Mouse (Mus musculus) heart, postnatal 0 days (tissue): ENCODE data around the gene Rab26. TPM values are rescaled to one million over a fixed set of nuclear protein-coding genes. Genes with fewer than 3 reads are reported as not detected.

Experiments
- ATAC-seq: fragments of 200-750 bp; cut with Nextera tagmentation; 2 replicates; pipeline ENCODE4 v1.8.0; 2017; ENCODE audit warnings: low read depth, moderate number of reproducible peaks, moderate library complexity; ENCODE audit not compliant: insufficient read depth
- DNase-seq: peaks from one replicate; pipeline ENCODE4 v3.0.0-alpha.2; 2016; ENCODE audit warnings: low spot score
- H3K27ac ChIP-seq: fragments of 300-500 bp; sonication (generic); 2 replicates; pipeline ENCODE4 v1.5.1; 2014; ENCODE audit warnings: low read depth, mild to moderate bottlenecking
- H3K27me3 ChIP-seq: fragments of 300-500 bp; sonication (generic); 2 replicates; pipeline ENCODE4 v1.6.1; 2014; ENCODE audit warnings: low read length, mixed read lengths; ENCODE audit not compliant: control insufficient read depth, insufficient read depth
- H3K36me3 ChIP-seq: fragments of 300-500 bp; sonication (generic); replicated peaks from 2 replicates; pipeline ENCODE4 v1.6.1; 2014; ENCODE audit warnings: low read length, mixed read lengths; ENCODE audit not compliant: control insufficient read depth, insufficient read depth
- H3K4me1 ChIP-seq: fragments of 300-500 bp; sonication (generic); 2 replicates; pipeline ENCODE4 v1.6.1; 2014; ENCODE audit warnings: antibody characterized with exemption; ENCODE audit not compliant: control insufficient read depth, insufficient read depth
- H3K4me2 ChIP-seq: fragments of 300-500 bp; sonication (generic); 2 replicates; pipeline ENCODE4 v1.6.1; 2014; ENCODE audit warnings: low read depth, mild to moderate bottlenecking, low read length, moderate library complexity
- H3K4me3 ChIP-seq: fragments of 300-500 bp; sonication (generic); 2 replicates; pipeline ENCODE4 v1.5.1; 2014; ENCODE audit warnings: low read depth, low read length
- H3K9ac ChIP-seq: fragments of 300-500 bp; sonication (generic); replicated peaks from 2 replicates; pipeline ENCODE4 v1.6.1; 2014; ENCODE audit warnings: low read depth, low read length, mixed read lengths
- H3K9me3 ChIP-seq: fragments of 300-500 bp; sonication (generic); replicated peaks from 2 replicates; pipeline ENCODE4 v1.6.1; 2016; ENCODE audit warnings: low read length; ENCODE audit not compliant: control insufficient read depth
- CTCF ChIP-seq: IDR thresholded peaks from 2 replicates; pipeline ENCODE4 v1.5.1; 2016; ENCODE audit warnings: antibody characterized with exemption, control low read depth, low read depth
- EP300 ChIP-seq: IDR thresholded peaks from 2 replicates; pipeline ENCODE4 v1.6.1; 2016; ENCODE audit warnings: antibody characterized with exemption, low read depth
- WGBS: fragments of 180-500 bp; shearing (Covaris S2); extraction: QIAGEN DNeasy Blood & Tissue Kit; methylation state at CpG from one replicate; pipeline ENCODE4 v1.1.7; 2014; 5-methylcytosine and 5-hydroxymethylcytosine counted together
- polyA plus RNA-seq: library from polyadenylated mRNA; unstranded; fragments of >200 nt; fragmentation: Nextera tagmentation; extraction: Ambion mirVana; gene quantifications from 2 replicates; pipeline ENCODE4 v1.2.1, GENCODE M21; 2015
- total RNA-seq: library from RNA; depleted of rRNA; stranded (reverse); fragments of >200 nt; gene quantifications from 2 replicates; pipeline ENCODE4 v1.2.3, GENCODE M21; 2014; ENCODE audit warnings: low replicate concordance

Rab26 gene
- total and polyA plus RNA-seq, 2 experiments from 2014 or later = 0.46 TPM; not detected in 1

DNA sequence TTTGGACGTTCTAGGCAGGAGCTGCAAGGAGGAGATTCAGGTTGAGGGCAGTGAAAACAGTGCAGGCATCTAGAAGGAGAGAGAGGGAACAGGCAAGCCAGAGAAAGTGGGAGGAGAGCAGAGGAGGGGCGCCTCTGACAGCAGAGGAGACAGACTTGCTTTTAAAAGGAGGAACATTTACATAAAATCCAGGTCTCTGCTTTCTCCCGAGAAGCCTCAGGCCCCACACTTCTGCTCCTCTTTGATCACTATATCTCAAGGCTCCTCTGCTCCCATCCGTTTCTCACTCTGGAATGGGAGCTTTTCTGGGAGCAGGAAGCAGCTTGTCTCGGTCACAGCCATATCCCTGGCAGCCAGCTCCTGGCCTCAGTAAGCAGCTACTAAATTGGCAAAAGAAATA, 1.3 kb upstream of the Rab26 start:
- Histone ChIP-seq H3K9me3 (no peaks in the 10 kb centered on the region), H3K4me2 (no peak overlapping the region), H3K4me3 (no peak overlapping the region), H3K27me3 (no peaks in the 10 kb centered on the region), H3K9ac (no peak overlapping the region), H3K36me3 (0 out of 2 replicates have a peak, but pooled peaks cover 5% of the 10 kb centered on the region), H3K4me1 (peaks cover 6% of the 10 kb centered on the region; the same call in 1 of the 2 replicates), H3K27ac (no peak overlapping the region)
- ATAC-seq (no peak), DNase-seq (no peak)
- TF ChIP-seq EP300 = no peak
- no peak for TF ChIP-seq CTCF
- 42% methylated on average over 5 of the region's 5 CpGs for WGBS

DNA sequence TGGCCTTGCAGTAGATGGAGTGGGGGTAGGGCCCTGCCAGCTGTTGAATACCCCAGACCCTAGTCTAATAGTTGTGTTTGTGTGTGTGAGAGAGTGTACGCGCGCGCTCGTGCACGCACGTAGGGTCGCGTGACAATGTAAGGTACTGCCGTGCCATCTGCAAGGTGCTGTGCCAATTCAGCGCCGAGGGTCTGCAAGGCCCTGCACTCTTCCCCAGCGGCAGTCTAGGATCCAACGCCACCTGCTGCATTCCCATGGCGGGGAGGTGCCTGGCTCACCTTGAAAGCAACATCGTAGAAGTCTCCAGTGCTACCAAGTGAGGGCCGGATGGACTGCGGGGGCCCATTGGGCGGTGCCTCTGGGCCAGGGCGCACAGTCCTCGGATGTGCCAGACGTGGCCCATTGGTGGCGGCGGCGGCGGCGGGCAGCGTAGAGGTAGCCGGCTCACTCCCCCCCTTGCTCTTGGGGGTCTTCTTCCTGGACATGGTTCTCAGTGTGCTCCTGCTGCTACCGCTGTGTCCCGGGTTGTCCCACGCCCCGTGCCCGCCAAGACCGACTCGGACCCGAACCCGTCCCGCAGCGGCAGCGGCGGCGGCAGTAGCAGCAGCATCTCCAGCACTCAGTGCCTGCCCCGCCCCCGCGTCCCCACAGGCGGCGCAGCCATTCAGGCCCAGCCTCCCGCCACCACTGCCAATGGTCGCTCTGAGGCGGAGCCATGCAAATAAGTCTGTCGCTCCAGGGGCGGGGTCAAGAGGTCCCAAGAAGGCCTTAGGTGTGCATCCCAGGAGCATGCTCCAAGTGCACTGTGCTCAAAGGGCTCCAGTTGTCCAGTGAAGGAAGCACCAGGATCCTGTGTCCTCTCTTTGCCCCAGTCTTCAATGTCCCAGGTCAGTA, 664 bp downstream of the Rab26 start:
- Histone ChIP-seq H3K27me3 (no peaks in the 10 kb centered on the region), H3K4me2 (peak overlapping the region; percentile 63), H3K4me1 (peaks cover 19% of the 10 kb centered on the region), H3K27ac (no peak overlapping the region), H3K9ac (peak overlapping the region; percentile 9; the same call in 1 of the 2 replicates), H3K36me3 (0 out of 2 replicates have a peak, but pooled peaks cover 7% of the 10 kb centered on the region), H3K9me3 (no peaks in the 10 kb centered on the region), H3K4me3 (peak overlapping the region; percentile 32)
- ATAC-seq = peak; percentile 76
- 10% methylated on average over 53 of the region's 53 CpGs for WGBS
- peak; percentile 81 for DNase-seq
- TF ChIP-seq EP300 (no peak), CTCF (0 out of 2 replicates have a peak, but pooled peaks have one; percentile 10)

DNA sequence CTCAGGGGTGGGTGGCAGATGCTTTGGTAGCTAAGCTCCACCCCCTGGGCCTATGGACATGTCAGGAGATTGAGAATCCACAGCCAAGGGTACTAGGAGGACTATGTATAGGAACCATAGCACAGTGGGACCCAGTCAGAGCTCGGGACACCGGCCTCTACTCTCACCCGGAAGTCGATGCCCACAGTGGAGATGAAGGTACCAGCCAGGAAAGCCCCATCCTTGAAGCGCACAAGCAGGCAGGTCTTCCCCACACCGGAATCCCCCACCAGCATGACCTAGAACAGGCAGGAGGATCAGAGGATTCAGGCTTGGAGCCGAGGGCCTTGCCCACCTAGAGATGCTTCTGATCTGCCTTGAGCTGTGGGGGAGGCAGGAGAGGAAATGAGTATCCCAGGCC, 2.0 kb downstream of the Rab26 start:
- Histone ChIP-seq H3K9ac (no peak overlapping the region), H3K4me1 (peaks cover 19% of the 10 kb centered on the region), H3K4me2 (no peak overlapping the region), H3K9me3 (no peaks in the 10 kb centered on the region), H3K4me3 (no peak overlapping the region), H3K27ac (no peak overlapping the region), H3K27me3 (no peaks in the 10 kb centered on the region), H3K36me3 (0 out of 2 replicates have a peak, but pooled peaks cover 7% of the 10 kb centered on the region)
- no peak for TF ChIP-seq CTCF
- TF ChIP-seq EP300 = no peak
- ATAC-seq = no peak
- 78% methylated on average over 7 of the region's 7 CpGs for WGBS
- DNase-seq = no peak

DNA sequence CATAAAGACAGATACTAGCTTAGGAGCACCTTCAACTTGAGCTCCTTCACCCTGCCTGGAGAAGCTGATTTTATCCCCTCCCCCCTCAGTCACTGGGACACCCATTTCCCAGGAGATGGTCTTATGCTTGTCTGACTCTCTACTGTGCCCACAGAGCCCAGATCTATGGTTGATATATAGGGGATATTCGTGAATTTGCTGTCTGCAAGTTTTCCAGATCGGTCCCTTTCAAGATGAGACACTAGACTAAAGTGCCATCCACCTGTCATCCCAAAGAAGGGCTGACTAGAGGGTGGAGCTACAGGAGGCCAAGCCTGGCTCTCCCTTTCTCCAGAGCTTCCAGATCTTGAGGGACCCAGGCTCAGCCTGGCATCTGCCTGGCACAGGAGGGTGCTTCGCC, 2.9 kb downstream of the Rab26 start:
- no peak for DNase-seq
- peaks cover 24% of the 10 kb centered on the region for H3K4me1 ChIP-seq
- no peaks in the 10 kb centered on the region for H3K9me3 ChIP-seq
- H3K9ac ChIP-seq = no peak overlapping the region
- H3K4me2 ChIP-seq = no peak overlapping the region
- H3K36me3 ChIP-seq = 0 out of 2 replicates have a peak, but pooled peaks cover 7% of the 10 kb centered on the region
- WGBS = 71% methylated on average over 3 of the region's 3 CpGs
- no peaks in the 10 kb centered on the region for H3K27me3 ChIP-seq
- TF ChIP-seq EP300 (no peak), CTCF (no peak)
- no peak overlapping the region for H3K27ac ChIP-seq
- no peak overlapping the region for H3K4me3 ChIP-seq
- no peak for ATAC-seq

DNA sequence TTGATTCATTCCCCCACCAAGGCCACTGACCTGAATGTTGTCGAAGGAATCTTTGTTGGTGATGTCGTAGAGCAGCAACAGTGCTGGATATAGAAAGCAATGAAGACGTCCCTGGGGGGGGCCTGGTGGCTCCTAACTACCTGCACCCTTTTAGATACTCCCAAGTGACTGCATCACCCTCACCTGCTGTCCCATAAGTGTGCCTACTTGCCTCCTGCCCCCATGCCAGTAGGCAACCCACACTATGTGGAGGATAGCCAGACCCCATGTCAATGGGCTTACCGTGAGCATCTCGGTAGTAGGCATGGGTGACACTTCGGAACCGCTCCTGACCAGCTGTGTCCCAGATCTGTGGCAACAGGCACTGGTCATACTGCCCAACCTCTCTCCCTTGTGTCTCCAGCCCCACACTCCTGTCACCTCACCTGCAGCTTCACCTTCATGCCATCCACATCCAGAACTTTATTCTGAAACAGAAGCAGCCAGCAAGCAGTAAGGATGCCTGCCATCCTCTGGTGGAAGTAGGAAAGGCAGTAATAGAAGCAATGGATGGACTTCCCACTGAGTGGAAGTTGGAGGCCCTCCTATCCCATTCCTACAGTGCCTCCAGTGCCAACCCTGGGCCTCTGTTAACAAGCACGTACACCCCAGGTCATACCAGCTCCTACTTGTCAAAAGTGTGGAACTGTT, 3.5 kb downstream of the Rab26 start:
- ATAC-seq (no peak), DNase-seq (no peak)
- Histone ChIP-seq H3K27me3 (no peaks in the 10 kb centered on the region), H3K36me3 (0 out of 2 replicates have a peak, but pooled peaks cover 7% of the 10 kb centered on the region), H3K4me2 (no peak overlapping the region), H3K9me3 (no peaks in the 10 kb centered on the region), H3K4me3 (no peak overlapping the region), H3K9ac (no peak overlapping the region), H3K27ac (no peak overlapping the region), H3K4me1 (peaks cover 24% of the 10 kb centered on the region)
- 44% methylated on average over 8 of the region's 8 CpGs for WGBS
- TF ChIP-seq EP300 (no peak), CTCF (peak; percentile 39)
